8 mouse cellular contexts compared by ENCODE assay signal in the genomic region with DNA sequence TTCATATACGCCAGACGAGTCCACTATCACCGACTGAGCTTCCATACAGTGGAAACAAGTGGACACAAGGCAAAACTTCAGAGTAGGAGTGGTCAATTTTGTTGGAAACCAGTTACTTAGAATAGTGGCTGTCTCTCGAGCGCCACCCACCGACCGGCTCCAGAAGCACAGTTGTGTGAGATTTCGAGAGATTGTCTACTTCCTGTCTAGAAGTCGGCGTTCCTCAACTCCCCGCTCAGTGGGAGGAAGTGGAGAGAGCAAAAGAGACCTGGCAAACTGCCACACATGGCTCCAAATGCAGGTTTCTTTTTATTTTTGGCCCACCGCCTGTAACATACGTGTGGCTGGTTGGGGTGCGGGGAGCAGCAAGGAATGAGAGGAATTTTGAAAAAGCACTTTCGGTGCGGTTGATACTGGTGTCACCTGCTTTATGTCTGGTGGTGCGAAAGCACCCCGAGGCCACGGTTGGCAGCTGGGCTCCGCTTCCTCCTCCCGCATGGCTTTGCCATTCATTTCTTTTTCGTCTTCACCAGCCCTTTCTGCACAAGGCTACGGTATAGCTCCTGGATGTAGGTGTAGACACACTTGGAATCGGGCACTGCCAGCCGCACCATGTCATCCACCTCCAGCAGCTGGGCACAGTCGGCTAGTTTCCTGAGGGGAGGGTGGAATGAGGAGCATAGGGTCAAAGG. TPM values are rescaled to one million over a fixed set of nuclear protein-coding genes. Genes with fewer than 3 reads are reported as not detected.
DNase-seq lines count a peak whose midpoint lies in the region; ATAC-seq and TF ChIP-seq lines count a peak whose summit lies in the region.

No protein-coding gene starts in this region.

- TF ChIP-seq EP300 in lung, postnatal 0 days (IDR thresholded peaks at IDR 0.05) = 0 out of 2 replicates have a peak, but pooled peaks have one; percentile 17

- H3K4me1 ChIP-seq in hindbrain, embryonic 13.5 days (replicated peaks) = peaks cover 5% of the 10 kb centered on the region; the same call in 1 of the 2 replicates
- H3K4me1 ChIP-seq in lung, postnatal 0 days (ENCODE audit: insufficient read depth, low read depth, low read length) = no peaks in the 10 kb centered on the region

- 0 out of 2 replicates have a peak overlapping the region, but pooled peaks have one; percentile 12 for H3K27ac ChIP-seq in hindbrain, embryonic 13.5 days
- H3K27ac ChIP-seq in lung, postnatal 0 days (ENCODE audit: low read length) = no peak overlapping the region

- TF ChIP-seq CTCF in lung, postnatal 0 days (IDR thresholded peaks at IDR 0.05) = peak; percentile 88

- peak; percentile 62 for DNase-seq in NIH3T3 (ENCODE audit: low read depth)
- DNase-seq in cerebellum, postnatal 14 days = peak; percentile 82 to 90
- peak; percentile 78 to 83 for DNase-seq in frontal cortex, postnatal 25 days (ENCODE audit: low spot score in 2 of 2)
- DNase-seq in layer of hippocampus, postnatal 14 days (ENCODE audit: low spot score in 2 of 2) = peak; percentile 83 to 87
- peak; percentile 94 for DNase-seq in lung, postnatal 0 days (ENCODE audit: low spot score)
- peak; percentile 63 for DNase-seq in ovary, postnatal 10 days (ENCODE audit: low spot score)
- DNase-seq in thymus, postnatal 0 days (ENCODE audit: low spot score) = peak; percentile 86

- H3K4me2 ChIP-seq in hindbrain, embryonic 13.5 days = peak overlapping the region; percentile 41
- peak overlapping the region; percentile 60 for H3K4me2 ChIP-seq in lung, postnatal 0 days (replicated peaks; ENCODE audit: low read depth, low read length)

- H3K4me3 ChIP-seq in hindbrain, embryonic 13.5 days = peak overlapping the region; percentile 22
- H3K4me3 ChIP-seq in lung, postnatal 0 days (ENCODE audit: low read depth, low read length) = peak overlapping the region; percentile 25

- 39% methylated on average over 26 of the region's 26 CpGs for WGBS in hindbrain, embryonic 13.5 days
- WGBS in lung, postnatal 0 days = 24% methylated on average over 26 of the region's 26 CpGs

- no peaks in the 10 kb centered on the region for H3K9me3 ChIP-seq in hindbrain, embryonic 13.5 days
- no peaks in the 10 kb centered on the region for H3K9me3 ChIP-seq in lung, postnatal 0 days (ENCODE audit: low read length)

- no peaks in the 10 kb centered on the region; the same call in 1 of the 2 replicates for H3K27me3 ChIP-seq in hindbrain, embryonic 13.5 days
- no peaks in the 10 kb centered on the region for H3K27me3 ChIP-seq in lung, postnatal 0 days (replicated peaks; ENCODE audit: insufficient read depth, low read length)

- 0 out of 2 replicates have a peak overlapping the region, but pooled peaks have one; percentile 51 for H3K9ac ChIP-seq in hindbrain, embryonic 13.5 days
- H3K9ac ChIP-seq in lung, postnatal 0 days (replicated peaks; ENCODE audit: low read depth) = 0 out of 2 replicates have a peak overlapping the region, but pooled peaks have one; percentile 8

- peak; percentile 65 for ATAC-seq in hindbrain, embryonic 13.5 days (ENCODE audit: low FRiP score)
- peak; percentile 87 for ATAC-seq in lung, postnatal 0 days

- H3K36me3 ChIP-seq in hindbrain, embryonic 13.5 days = no peaks in the 10 kb centered on the region
- H3K36me3 ChIP-seq in lung, postnatal 0 days (ENCODE audit: insufficient read depth, low read length) = peaks cover 7% of the 10 kb centered on the region; the same call in 1 of the 2 replicates

RNA-seq across cellular contexts. Expression of a gene that starts 11.4 kb away (rescaled TPM):
- polyA plus RNA-seq in hindbrain, embryonic 13.5 days (2015; fragmentation: Nextera tagmentation; extraction: Ambion mirVana) = not detected in 2 replicates
- total RNA-seq in layer of hippocampus, postnatal 14 days (2021) = not detected
- polyA plus RNA-seq in lung, postnatal 0 days (2015; fragmentation: Nextera tagmentation; extraction: Ambion mirVana) = 0.44 and 0.53 TPM in 2 replicates
- polyA plus RNA-seq in thymus, postnatal 0 days (2015; fragmentation: Nextera tagmentation; extraction: Ambion mirVana) = 0.38 and 0.44 TPM in 2 replicates

RNA-seq across cellular contexts. Expression of a gene that starts 12.4 kb away (rescaled TPM):
- polyA plus RNA-seq in hindbrain, embryonic 13.5 days (2015; fragmentation: Nextera tagmentation; extraction: Ambion mirVana) = 16.8 and 17.6 TPM in 2 replicates
- total RNA-seq in layer of hippocampus, postnatal 14 days (2021) = 1 to 10 TPM; 4.1 to 4.5 TPM
- 83.7 and 85.6 TPM in 2 replicates for polyA plus RNA-seq in lung, postnatal 0 days (2015; fragmentation: Nextera tagmentation; extraction: Ambion mirVana)
- polyA plus RNA-seq in thymus, postnatal 0 days (2015; fragmentation: Nextera tagmentation; extraction: Ambion mirVana) = 39.1 and 45.5 TPM in 2 replicates

RNA-seq across cellular contexts. Expression of a gene that starts 15.8 kb away (rescaled TPM):
- 59.2 and 61.9 TPM in 2 replicates for polyA plus RNA-seq in hindbrain, embryonic 13.5 days (2015; fragmentation: Nextera tagmentation; extraction: Ambion mirVana)
- 10 to 100 TPM; 59.1 to 59.8 TPM for total RNA-seq in layer of hippocampus, postnatal 14 days (2021)
- 24.2 and 28.5 TPM in 2 replicates for polyA plus RNA-seq in lung, postnatal 0 days (2015; fragmentation: Nextera tagmentation; extraction: Ambion mirVana)
- polyA plus RNA-seq in thymus, postnatal 0 days (2015; fragmentation: Nextera tagmentation; extraction: Ambion mirVana) = 35.6 and 38.9 TPM in 2 replicates

RNA-seq across cellular contexts. Expression of a gene that starts 27.6 kb away (rescaled TPM):
- 2.5 and 3.3 TPM in 2 replicates for polyA plus RNA-seq in hindbrain, embryonic 13.5 days (2015; fragmentation: Nextera tagmentation; extraction: Ambion mirVana)
- total RNA-seq in layer of hippocampus, postnatal 14 days (2021) = under 1 TPM; 0.33 to 0.37 TPM
- 4.9 and 6.6 TPM in 2 replicates for polyA plus RNA-seq in lung, postnatal 0 days (2015; fragmentation: Nextera tagmentation; extraction: Ambion mirVana)
- 19.7 and 22.7 TPM in 2 replicates for polyA plus RNA-seq in thymus, postnatal 0 days (2015; fragmentation: Nextera tagmentation; extraction: Ambion mirVana)

RNA-seq across cellular contexts. Expression of a gene that starts 35.8 kb away (rescaled TPM):
- polyA plus RNA-seq in hindbrain, embryonic 13.5 days (2015; fragmentation: Nextera tagmentation; extraction: Ambion mirVana) = 34.6 and 39.4 TPM in 2 replicates
- total RNA-seq in layer of hippocampus, postnatal 14 days (2021) = 10 to 100 TPM in 1 of 2 experiments, 1 to 10 TPM in 1; 6.8 to 10.6 TPM
- 269 and 283 TPM in 2 replicates for polyA plus RNA-seq in lung, postnatal 0 days (2015; fragmentation: Nextera tagmentation; extraction: Ambion mirVana)
- 13.8 and 16.1 TPM in 2 replicates for polyA plus RNA-seq in thymus, postnatal 0 days (2015; fragmentation: Nextera tagmentation; extraction: Ambion mirVana)
